Mouse (Mus musculus): ENCODE results near the gene Zwint.

GRCm38 (mm10) chr10:72701092-72701491 lies 46.4 kb downstream of the Zwint start:
- TF ChIP-seq CTCF (IDR thresholded peaks at IDR 0.05; ENCODE audit: low read depth), result no peak
- TF ChIP-seq EP300 (optimal IDR thresholded peaks at IDR 0.05), result no peak
